Mouse (Mus musculus): ENCODE results near the gene Ddx39b. TPM values are rescaled to one million over a fixed set of nuclear protein-coding genes. Genes with fewer than 3 reads are reported as not detected.
A peak's percentile ranks its signal among the peaks of the same experiment; 100 is the strongest.
"Not testable (repeated sequence)": the region's sequence is repeated elsewhere in the genome, so short reads cannot be mapped to it uniquely, and the experiment has no call there.

Ddx39b gene
- total RNA-seq, 2 experiments from 2014 or later: 324 to 337 TPM

DNA sequence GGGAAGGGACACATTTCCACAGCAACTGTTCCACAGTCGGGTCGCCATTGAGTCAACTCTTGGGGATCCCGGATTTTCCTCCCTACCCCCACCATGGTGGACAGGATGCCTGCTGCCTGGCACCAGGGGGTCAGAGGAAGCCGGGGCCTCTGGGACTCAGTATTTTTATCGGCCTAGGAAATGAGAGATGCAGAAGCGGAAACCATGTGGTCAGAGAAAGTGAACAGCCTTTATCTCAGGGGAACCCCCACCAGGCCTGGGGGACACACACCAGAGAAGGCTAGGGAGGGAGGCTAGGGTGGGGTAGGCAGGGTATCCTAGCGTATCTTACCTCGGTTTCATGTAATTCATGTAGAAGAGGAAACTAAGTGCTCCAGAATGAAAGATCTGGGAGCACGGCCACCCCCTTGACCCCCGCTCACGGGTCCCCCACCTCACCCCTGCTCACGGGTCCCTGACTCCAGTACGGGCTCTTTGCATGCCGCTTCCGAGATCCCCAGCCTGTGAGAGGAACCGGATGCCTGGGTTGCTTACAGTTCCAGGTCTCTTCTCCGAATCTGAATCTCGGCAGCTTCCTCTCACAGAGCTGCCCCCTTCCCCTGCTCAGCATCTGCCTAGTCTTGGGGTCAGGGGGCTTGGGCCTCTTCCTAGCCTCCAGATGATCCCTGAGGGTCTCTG lies 22.9 kb upstream of the Ddx39b start:
- intact Hi-C loops (cut with DNase I): no loop called here
- DNase-seq: no peak

DNA sequence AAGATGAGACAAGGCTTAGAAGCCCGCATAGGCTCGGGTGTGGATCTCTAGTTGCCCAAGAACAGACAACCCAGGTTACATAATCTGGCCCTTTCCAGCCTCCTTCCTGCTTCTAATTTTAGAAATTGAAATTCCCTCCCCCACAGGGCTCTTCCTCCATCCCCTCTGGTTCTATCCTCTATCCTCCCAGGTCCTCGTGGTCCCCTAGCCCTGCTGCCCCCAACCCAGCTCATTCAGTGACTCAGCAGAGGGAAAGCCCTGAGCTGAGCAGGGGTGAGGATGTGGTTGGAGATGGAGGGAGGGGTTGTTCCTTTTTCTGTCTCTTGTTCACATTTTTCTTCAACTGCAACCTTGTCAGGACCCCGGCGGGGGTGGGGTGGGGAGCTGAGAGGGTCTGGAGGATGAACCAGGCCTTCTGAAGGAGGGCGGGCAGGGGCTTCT lies 21.9 kb upstream of the Ddx39b start:
- DNase-seq: no peak
- intact Hi-C loops (cut with DNase I): no loop called here

DNA sequence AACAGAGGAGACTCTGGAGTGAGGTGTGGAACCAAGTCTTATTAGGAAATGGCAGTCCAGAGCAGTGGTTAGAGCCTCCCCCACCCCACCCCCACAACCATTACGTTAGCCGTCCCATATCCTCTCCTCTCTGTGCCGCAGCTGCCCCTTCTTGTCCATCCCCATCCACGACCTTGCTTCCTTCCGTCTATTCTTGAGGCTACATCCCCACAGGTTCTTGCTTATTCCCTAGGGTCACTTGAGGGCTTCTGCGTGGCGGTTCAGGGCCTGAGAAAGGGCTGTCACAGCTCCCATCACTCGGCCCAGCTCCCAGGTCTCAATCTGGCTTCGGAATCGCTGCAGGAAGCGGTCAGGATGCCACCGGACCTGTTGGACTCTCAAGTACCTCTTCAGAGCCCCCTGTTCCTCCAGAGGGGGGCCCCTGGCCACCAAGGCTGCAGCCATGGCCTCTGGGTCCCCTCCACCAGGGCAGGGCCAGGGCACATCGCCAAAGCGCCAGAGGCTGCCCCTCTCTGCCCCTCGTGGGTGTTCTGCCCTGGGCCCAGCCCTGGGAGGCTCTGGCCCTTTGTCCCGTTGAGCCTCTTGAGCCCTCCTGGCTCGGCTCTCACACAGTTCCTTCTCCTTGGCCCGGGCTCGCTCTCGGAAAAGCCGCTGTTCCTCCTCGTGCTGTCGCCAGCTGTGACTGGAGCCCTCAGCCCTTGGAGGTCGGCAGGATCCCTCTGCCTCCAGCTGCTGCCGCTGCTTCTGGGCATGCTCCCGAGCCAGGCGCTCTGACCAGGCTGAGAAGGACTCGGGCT lies 21.2 kb upstream of the Ddx39b start, which contains the start of gene Gm16181:
TSS of gene Gm16181 (plus strand) at position 679 of the 797 bp plus-strand sequence.
- intact Hi-C loops (cut with DNase I): no loop called here
- no peak for DNase-seq

DNA sequence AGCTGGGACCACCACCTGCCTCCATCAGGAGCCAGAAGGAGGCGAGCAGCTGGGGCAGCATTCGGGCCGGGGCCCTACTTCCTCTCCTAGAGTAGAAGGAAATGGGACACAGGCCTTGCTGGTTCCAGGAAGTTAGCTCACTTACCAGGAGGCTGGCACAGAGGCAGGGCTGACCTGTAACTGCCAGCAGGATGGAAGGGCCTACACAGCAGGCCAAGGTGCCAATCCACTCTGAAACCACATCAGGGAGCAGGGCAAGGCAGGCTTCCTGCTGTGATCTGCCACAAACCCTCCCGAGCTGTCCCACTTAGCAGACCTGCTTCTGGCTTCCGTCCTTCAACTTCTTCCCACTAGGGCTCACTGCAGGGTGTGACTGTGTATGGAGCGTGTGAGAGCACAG lies 19.2 kb upstream of the Ddx39b start:
- intact Hi-C loops (cut with DNase I): no loop called here
- DNase-seq: no peak

DNA sequence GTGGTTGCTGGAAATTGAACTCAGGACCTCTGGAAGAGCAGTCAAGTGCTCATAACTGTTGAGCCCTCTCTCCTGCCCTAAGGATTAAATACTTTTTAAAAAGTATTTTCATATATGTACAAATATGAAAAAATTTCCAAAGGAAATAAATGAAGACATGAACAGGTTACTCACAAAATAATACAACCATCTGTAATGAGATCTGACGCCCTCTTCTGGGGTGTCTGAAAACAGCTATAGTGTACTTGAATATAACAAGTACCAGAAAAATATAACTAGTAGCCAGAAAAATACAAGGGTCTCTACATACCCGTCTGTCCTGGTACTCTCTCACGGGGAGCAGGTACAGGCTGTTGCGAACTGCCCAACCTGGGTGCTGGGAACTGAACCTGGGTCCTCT lies 16.9 kb upstream of the Ddx39b start:
- DNase-seq: no peak
- intact Hi-C loops (cut with DNase I): no loop called here

DNA sequence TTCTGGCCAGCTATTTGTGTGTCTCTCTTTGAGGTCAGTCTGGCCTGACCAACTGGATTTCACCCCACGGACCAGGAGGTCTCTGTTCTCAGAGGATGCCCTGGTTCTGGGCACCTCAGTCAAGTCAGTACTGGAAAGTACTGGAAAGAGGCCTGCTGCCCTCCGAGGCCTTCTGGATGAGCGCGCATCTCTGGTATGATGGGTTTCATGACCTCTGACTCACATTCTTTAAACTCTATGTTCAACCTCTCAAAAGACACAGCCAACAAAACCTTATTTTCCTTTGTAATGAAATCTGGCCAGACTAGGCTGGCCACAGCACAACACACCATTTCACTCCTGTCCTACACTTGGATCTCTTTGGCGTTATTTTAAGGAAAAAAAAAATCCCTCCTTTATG lies 16.1 kb upstream of the Ddx39b start:
- intact Hi-C loops (cut with DNase I): no loop called here
- no peak for DNase-seq

DNA sequence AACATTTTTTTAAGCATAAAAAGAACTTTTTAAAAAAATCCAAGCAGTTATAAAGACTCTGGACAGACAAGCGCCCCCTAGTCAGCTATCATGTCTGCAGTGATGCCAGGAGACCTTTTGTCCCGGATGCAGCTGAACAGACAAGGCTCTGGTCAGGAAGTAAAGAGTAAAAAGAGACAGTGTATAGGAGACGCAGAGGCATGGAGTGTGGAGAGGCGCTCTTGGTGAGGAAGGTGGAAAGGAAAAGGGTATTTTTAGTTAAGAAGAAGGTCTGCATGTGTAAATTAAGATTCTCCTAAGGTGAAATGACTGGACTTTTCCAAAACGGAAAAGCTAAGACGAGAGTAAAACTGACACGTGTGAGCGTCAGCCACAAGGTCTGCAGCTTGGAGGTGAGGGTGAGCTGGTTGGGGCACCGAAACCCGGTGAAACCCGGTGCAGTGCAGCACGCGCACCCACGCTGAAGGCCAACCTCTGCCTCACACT lies 14.9 kb upstream of the Ddx39b start:
- intact Hi-C loops (cut with DNase I): no loop called here
- no peak for DNase-seq

DNA sequence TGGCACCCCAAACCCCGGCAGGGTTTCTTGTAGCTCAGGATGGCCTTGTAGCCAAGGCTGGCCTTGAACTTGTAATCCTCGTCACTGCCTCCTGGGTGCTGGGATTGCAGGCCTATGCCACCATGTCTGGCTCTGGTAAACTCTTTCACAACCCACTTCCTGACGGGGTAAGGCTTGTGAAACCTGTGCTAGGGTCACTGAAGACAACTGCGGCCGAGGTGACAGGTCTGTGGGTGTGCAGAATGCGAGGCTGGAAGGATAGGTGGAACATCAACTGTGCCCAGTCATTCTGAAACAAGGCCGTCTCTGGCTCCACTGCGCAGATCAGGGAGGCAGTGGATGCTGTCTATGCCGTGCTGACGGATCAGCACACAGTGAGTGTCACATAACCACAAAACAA lies 10.5 kb upstream of the Ddx39b start:
- intact Hi-C loops (cut with DNase I): loop anchor here (5.0 kb wide), 1 partner anchor 64 kb away; no protein-coding TSS in a partner anchor
- DNase-seq: no peak

DNA sequence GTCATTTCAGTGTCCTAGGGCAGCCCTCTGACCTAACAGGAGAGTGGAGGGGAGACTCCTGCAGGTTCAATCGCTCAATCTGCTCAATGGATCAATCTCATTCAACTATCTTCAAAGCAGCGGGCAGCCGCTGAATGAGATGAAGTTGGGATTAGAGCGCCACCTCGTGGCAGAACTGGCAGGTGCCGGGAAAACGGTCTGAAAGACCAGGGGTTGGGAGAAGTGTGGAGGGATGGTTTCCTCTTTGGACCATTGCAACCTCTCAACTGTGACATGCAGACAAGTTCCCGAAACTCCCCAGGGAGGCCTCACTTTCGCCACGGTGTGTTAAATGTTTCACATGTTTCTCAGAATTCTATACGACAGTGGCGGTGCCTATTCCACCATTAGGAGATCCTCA lies 9.5 kb upstream of the Ddx39b start:
- intact Hi-C loops (cut with DNase I): loop anchor here (5.0 kb wide), 1 partner anchor 65 kb away; no protein-coding TSS in a partner anchor

DNA sequence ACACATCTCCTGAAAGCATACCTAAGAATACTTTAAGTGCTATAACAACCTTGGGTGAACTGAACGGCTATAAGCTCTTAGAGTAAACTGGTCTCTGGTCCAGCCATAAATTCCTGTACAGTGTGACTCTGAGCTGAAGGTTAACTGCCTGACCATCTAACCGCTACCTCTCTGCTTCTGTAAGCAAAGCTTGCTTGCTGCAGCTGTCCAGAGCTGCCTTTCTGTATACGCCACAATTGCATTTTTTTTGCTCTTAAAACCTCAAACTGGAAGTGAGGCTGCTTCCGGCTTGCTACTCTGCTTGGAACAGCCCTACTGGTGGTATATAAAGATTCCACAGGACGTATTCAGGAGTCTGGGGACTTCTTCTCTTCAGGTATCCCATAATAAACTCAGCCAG lies 8.9 kb upstream of the Ddx39b start:
- intact Hi-C loops (cut with DNase I): loop anchor here (5.0 kb wide), 1 partner anchor 65 kb away; no protein-coding TSS in a partner anchor
- DNase-seq: no peak

More for the DNA sequence above, 9.5 kb upstream of the Ddx39b start:
- peak; percentile 87 for DNase-seq

DNA sequence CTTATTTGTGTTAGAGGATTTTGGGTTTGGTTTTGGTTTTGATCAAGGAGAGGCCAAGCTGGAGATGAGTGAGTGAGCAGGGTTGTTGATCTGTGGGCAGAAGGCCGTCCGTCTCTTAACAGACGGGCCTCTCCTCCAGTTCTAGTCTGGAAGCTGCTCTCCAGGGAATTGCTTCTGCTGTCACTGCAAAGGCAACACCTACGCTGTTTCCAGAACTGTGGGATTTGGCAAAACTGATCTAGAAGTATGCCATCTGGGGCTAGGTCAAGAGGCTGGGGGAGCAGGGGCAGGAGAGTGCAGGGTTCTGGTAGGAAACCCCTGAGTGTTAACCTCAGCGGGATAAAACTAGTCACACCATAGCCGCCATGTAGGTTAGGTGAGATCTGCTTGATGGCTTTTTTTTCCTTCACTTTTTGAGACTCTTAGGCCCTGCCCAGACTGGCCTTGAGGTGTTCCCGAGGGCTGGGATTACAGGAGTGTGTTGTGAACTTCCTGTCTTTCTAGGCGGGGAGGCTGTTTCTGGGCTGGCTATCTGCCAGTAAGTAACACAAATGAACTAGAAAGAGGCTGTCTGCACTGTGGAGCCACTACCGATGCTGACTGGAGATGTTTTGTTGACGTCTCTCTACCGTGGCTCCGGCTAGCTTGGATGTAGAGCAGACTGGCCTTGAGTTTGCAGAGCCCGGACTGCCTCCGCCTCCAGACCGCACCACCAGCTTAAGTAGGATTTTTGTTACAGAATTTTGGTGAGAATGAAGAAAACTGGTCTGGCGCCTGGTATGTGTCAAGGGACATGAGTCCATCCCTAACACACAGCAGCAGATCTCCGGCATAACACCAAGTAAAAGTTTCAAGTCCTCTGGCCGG lies 8.2 kb upstream of the Ddx39b start, which contains the start of gene Atp6v1g2:
TSS of gene Atp6v1g2 (plus strand) at position 547 of the 867 bp plus-strand sequence.
- DNase-seq: no peak
- intact Hi-C loops (cut with DNase I): loop anchor here (5.0 kb wide), 1 partner anchor 66 kb away; no protein-coding TSS in a partner anchor

DNA sequence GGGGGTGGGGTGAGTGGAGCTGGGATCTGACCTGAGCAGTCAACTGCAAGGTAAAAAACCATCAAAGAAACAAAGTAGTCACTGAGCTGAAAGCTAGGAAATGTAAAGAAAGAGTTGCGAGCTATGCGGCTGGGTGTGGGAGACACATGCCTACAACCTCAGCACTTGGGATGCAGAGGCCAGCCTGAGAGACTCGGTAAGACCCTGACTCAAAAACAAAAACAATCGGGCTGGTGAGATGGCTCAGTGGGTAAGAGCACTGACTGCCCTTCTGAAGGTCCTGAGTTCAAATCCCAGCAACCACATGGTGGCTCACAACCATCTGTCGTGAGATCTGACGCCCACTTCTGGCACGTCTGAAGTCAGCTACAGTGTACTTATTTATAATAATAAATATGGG lies 7.5 kb upstream of the Ddx39b start:
- DNase-seq: not testable (repeated sequence)
- intact Hi-C loops (cut with DNase I): loop anchor here (5.0 kb wide), 1 partner anchor 67 kb away; no protein-coding TSS in a partner anchor

DNA sequence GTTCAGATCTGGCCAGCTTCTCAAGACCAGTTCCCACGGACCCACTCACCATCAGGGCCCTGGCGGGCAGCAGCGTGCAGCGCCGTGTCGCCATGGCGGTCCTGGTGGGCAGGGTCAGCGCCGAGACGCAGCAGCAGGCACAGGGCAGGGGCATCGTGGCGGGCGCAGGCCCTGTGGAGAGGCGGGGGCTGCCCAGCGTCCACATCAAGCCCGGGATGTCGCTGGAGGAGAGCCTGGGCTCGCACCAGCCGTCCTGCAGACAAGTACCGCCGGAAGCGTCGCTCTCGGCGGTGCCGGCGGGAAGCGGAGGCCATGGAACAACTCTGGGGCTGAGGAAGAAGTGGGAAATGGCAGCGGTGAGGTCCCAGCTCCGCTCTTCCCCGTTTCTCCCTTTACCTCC lies 6.6 kb upstream of the Ddx39b start:
- DNase-seq: peak; percentile 45
- intact Hi-C loops (cut with DNase I): loop anchor here (5.0 kb wide), 1 partner anchor 68 kb away; no protein-coding TSS in a partner anchor

DNA sequence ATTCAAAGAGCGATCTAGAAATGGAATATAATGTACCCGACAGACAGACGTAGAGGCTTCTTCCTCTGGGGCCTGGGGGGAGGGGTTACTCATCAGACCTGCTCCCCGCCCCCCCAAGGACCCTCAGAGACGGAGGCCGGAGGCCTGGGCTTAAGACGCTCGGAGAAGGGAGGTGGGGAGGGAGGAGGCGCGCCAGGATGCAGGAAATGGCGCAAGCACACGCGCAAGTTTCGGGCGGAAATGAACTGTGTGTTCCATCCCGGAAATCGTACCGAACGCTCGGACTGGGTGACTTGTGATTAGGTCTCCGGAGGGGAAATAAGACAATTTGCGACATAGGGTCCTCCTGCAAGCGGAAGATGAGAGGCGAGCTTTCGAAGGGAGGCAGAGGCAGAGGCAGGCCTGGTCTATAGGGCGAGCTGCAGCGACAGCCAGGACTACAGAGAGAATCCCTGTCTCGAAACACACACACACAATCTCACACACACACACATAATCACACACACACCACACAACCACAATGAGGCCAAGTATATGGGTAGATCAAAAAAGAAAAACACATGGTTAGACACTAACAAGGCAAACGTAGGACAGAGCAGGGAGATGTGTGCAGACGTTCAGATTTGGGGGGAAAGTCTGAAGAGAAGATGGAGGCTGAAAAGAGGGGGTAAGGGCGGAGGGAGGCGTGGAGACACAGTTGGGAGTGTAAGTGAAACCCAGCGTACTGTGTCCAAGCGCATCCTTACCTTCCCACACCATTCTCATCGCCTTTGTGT lies 5.7 kb upstream of the Ddx39b start, which contains the start of gene Nfkbil1:
TSS of gene Nfkbil1 (minus strand) at position 179 of the 776 bp plus-strand sequence.
- intact Hi-C loops (cut with DNase I): no loop called here
- peak; percentile 94 for DNase-seq

DNA sequence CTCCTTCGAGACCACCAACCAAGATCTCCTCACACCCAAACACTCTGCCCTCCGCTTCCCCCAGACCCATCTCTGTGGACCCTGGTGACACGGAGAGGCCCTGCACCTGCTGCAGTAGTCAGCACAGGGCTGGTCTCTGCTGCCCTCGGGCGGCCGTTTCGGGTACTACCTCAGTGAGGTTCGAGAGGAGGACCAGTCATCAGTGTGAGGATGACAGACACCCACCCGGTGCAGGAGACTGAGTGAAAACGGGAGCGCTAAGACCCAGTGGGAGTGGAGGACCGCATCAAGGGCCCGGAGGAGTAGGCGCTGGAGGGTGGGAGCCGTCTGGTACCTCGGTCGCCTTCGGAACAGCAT lies 5.2 kb upstream of the Ddx39b start:
- intact Hi-C loops (cut with DNase I): no loop called here

DNA sequence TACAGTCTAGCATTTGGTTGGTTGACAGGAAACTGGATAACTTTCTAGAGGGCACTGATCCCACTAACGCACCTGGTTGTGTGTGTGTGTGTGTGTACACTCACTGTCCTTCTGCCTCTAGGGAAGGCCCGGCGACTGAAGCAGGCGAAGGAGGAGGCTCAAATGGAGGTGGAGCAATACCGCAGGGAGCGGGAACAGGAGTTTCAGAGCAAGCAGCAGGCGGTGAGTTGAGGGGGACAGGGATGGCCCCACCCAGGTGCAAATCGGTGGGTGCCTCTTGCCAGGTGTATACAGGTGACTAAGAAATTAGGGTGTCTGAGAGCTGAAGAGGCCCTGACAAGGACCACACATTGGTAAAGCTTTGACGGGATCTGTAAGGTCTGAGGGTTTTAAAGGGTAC lies 4.5 kb upstream of the Ddx39b start:
- intact Hi-C loops (cut with DNase I): no loop called here

More for the DNA sequence above, 5.2 kb upstream of the Ddx39b start:
- peak; percentile 99 for DNase-seq

DNA sequence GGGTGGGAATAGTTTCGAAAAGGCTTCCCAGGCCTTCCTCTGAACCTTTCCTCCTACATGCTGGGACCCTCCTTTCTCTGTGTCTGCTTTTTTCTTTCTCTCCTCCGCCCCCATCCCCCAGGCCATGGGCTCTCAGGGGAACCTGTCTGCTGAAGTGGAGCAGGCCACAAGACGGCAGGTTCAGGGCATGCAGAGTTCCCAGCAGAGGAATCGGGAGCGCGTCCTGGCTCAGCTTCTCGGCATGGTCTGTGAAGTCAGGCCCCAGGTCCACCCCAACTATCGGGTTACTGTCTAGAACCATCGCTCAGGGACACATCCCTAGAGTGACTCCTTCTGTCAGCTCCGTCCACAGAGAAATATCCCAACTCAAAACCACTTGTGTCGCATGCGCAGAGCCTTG lies 4.0 kb upstream of the Ddx39b start:
- intact Hi-C loops (cut with DNase I): no loop called here
- DNase-seq: no peak

More for the DNA sequence above, 4.5 kb upstream of the Ddx39b start:
- no peak for DNase-seq

DNA sequence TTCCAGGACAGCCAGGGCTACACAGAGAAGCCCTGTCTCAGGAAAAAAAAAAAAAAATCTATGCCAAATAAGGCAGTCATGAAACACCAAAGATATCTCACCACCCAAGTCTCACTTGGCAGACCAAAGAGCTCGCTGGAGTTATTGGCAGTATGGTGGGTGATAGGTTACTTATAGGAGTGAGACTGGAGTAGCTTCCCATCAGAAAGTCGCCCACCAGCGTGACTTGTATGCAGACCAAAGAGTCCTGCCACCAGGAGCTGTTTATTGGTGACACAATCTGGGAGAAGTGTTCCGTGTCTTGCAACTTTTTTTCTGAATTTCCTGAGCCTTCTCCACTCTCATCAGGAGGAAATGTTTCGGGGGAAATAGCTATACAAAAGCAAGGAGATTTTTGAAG lies 1.8 kb upstream of the Ddx39b start:
- intact Hi-C loops (cut with DNase I): no loop called here
- no peak for DNase-seq
